Mouse (Mus musculus) CD8-positive naive resting alpha-beta T cell, adult 57 days (primary cell): ENCODE measurements around the gene Thap12. TPM values are rescaled to one million over a fixed set of nuclear protein-coding genes. Genes with fewer than 3 reads are reported as not detected.

Experiments
- total RNA-seq: library from RNA; stranded (reverse); gene quantifications from one replicate; pipeline ENCODE4 v1.2.4, GENCODE M21; 2023

Thap12 gene
- total RNA-seq = 55.3 TPM

DNA sequence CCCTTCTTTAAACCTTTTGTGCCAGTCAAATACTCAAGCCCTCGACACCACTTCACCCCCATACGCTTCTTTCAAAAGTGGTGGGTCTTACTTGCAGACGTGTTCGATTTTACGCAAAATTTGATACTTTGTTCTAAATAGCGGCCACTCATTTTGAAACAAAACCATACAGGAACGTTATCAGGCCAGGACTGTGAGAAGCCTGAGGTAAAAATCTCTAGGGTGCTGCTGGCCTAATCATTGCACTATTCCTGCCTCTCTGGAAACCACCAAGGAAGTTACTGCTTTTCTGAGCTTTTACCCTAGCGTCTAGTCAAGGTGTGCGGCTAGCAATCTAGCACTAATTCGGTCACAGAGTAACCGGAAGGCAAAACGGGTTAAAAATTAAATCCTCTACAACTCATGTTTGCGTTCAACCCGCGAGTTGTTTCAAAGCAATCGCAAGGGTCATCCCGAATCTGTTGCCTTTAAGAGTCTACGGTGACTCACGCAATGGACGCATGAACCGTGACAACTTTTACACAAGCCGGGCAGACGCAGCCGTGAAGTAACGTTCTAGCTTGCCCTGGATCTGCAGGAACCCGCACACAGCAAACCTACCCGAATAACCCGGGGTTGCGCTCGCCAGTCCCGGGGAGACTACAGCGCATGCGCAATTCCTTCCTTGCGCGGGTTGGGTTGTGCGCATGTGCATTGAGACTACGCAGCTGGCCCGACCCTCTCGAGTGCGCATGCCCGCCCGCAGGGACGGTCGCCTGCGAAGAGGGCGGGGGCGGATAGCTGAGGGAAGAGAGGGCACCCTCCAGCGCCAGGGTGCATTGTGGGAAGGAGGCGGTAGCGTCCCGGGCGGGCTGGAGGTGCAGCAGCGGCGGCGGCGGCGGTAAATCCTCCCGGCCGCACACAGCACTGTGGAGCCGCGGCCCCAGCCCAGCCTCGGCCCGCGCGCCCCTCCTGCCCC, at the start of gene Thap12:
Gene Thap12 (plus strand): TSS at position 821 of the 958 bp plus-strand sequence.

DNA sequence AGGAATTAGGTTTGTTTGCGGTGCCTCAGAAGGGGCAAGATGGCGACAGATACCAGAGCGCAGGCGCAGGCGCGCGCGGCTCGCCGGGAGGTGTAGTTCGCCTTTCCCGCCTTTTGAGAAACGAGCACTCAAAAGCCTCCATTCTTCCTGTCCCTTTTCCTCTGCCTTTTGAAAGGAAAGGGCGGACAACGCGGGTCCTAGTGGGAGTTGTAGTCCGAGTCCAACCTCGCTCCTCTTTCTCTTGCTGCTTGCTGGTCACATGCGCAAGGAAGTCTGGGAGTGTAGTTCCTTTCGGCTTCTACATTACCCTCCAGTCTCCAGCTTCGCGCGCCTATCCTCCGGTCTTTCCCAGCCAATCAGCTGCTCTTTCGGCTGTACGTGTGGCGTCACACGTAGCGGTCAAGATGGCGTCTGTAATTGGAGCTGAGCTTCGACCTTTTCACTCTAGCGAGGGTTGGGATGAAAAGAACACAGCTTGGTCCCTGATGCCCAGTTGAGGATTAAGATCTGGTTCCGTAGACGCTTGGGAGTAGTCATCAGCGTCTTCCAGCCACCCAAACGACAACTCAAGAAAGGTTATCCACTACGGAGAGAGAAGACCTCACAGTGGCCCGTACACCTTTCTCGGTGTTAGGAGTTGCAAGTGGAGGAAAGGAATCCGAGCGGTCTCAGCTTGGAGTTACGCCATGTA, 46.2 kb upstream of the Thap12 start, which contains the start of gene Emsy:
Gene Emsy (minus strand): TSS at position 253 of the 691 bp plus-strand sequence.

Other genes starting within 250 kb of the Thap12 start
- gene Lrrc32, start 213.8 kb upstream of the Thap12 start, total RNA-seq = 0.73 TPM
- gene Emsy, start 46.3 kb upstream of the Thap12 start, total RNA-seq = 93.2 TPM
- gene Wnt11, start 132.0 kb downstream of the Thap12 start, total RNA-seq = 0.43 TPM